Mouse (Mus musculus) neural tube, embryonic 14.5 days (tissue): ENCODE measurements around the gene Mustn1. TPM values are rescaled to one million over a fixed set of nuclear protein-coding genes. Genes with fewer than 3 reads are reported as not detected.

ENCODE experiments used
- ATAC-seq: fragments of 200-750 bp; cut with Nextera tagmentation; 2 replicates; pipeline ENCODE4 v1.8.0; 2017; ENCODE audit warnings: low read depth, mild to moderate bottlenecking, moderate TSS enrichment, moderate library complexity
- H3K27ac ChIP-seq: fragments of 300-500 bp; sonication (generic); 2 replicates; pipeline ENCODE4 v1.5.1; 2014; ENCODE audit warnings: low read depth, mild to moderate bottlenecking, control low read depth, low read length, moderate library complexity, mixed read lengths
- H3K27me3 ChIP-seq: fragments of 300-500 bp; sonication (generic); 2 replicates; pipeline ENCODE4 v1.6.1; 2014; ENCODE audit warnings: low read length; ENCODE audit not compliant: control insufficient read depth, insufficient read depth
- H3K36me3 ChIP-seq: fragments of 300-500 bp; sonication (generic); 2 replicates; pipeline ENCODE4 v1.6.1; 2014; ENCODE audit warnings: low read length, mixed read lengths; ENCODE audit not compliant: control insufficient read depth, insufficient read depth
- H3K4me1 ChIP-seq: fragments of 300-500 bp; sonication (generic); 2 replicates; pipeline ENCODE4 v1.6.1; 2014; ENCODE audit warnings: low read length; ENCODE audit not compliant: control insufficient read depth, insufficient read depth
- H3K4me2 ChIP-seq: fragments of 300-500 bp; sonication (generic); 2 replicates; pipeline ENCODE4 v1.6.1; 2014; ENCODE audit warnings: mild to moderate bottlenecking, low read depth, low read length, control low read depth
- H3K4me3 ChIP-seq: fragments of 300-500 bp; sonication (generic); 2 replicates; pipeline ENCODE4 v1.5.1; 2014; ENCODE audit warnings: low read depth, low read length, control low read depth, mixed read lengths
- H3K9ac ChIP-seq: fragments of 300-500 bp; sonication (generic); replicated peaks from 2 replicates; pipeline ENCODE4 v1.6.1; 2014; ENCODE audit warnings: low read depth, mild to moderate bottlenecking, control low read depth, low read length, mixed read lengths
- H3K9me3 ChIP-seq: fragments of 300-500 bp; sonication (generic); 2 replicates; pipeline ENCODE4 v1.6.1; 2016; ENCODE audit warnings: low read length; ENCODE audit not compliant: control insufficient read depth
- WGBS: fragments of 180-500 bp; shearing (Covaris S2); extraction: QIAGEN DNeasy Blood & Tissue Kit; methylation state at CpG from one replicate; pipeline ENCODE4 v1.1.7; 2014; 5-methylcytosine and 5-hydroxymethylcytosine counted together
- polyA plus RNA-seq: library from polyadenylated mRNA; unstranded; fragments of >200 nt; fragmentation: Nextera tagmentation; extraction: Ambion mirVana; gene quantifications from 2 replicates; pipeline ENCODE4 v1.2.1, GENCODE M21; 2014

Gene Mustn1
- polyA plus RNA-seq, 1 experiment from 2014 or later, result 1.0 TPM

- H3K4me1 ChIP-seq, result no peaks in the 10 kb centered on the region
- no peak for ATAC-seq
- no peak overlapping the region for H3K4me3 ChIP-seq
- no peak overlapping the region for H3K4me2 ChIP-seq
- 25% methylated on average over 3 of the region's 3 CpGs for WGBS
- no peaks in the 10 kb centered on the region for H3K36me3 ChIP-seq
- no peak overlapping the region for H3K27ac ChIP-seq
- H3K9me3 ChIP-seq, result no peaks in the 10 kb centered on the region
- no peak overlapping the region for H3K9ac ChIP-seq
- no peaks in the 10 kb centered on the region for H3K27me3 ChIP-seq
Observed at GRCm38 (mm10) chr14:30899972-30900371, 21.0 kb downstream of the Mustn1 start.

GRCm38 (mm10) chr14:30902628-30903027 is 23.6 kb downstream of the Mustn1 start:
- H3K27me3 ChIP-seq, result no peaks in the 10 kb centered on the region
- no peaks in the 10 kb centered on the region for H3K9me3 ChIP-seq
- no peaks in the 10 kb centered on the region for H3K4me1 ChIP-seq
- H3K4me3 ChIP-seq, result no peak overlapping the region
- H3K4me2 ChIP-seq, result no peak overlapping the region
- 94% methylated on average over 5 of the region's 5 CpGs for WGBS
- H3K9ac ChIP-seq, result no peak overlapping the region
- no peak for ATAC-seq
- no peak overlapping the region for H3K27ac ChIP-seq
- H3K36me3 ChIP-seq, result no peaks in the 10 kb centered on the region

- H3K4me2 ChIP-seq, result no peak overlapping the region
- no peaks in the 10 kb centered on the region for H3K9me3 ChIP-seq
- H3K9ac ChIP-seq, result no peak overlapping the region
- H3K4me3 ChIP-seq, result no peak overlapping the region
- no peaks in the 10 kb centered on the region for H3K36me3 ChIP-seq
- WGBS, result 66% methylated on average over 3 of the region's 3 CpGs
- H3K27me3 ChIP-seq, result no peaks in the 10 kb centered on the region
- no peak overlapping the region for H3K27ac ChIP-seq
- ATAC-seq, result no peak
- H3K4me1 ChIP-seq, result no peaks in the 10 kb centered on the region
Observed at GRCm38 (mm10) chr14:30903036-30903435, 24.0 kb downstream of the Mustn1 start.

- 88% methylated on average over 8 of the region's 8 CpGs for WGBS
Observed at GRCm38 (mm10) chr14:30904307-30904706, 25.3 kb downstream of the Mustn1 start.

GRCm38 (mm10) chr14:30906001-30906400 is 27.0 kb downstream of the Mustn1 start:
- ATAC-seq, result no peak
- 92% methylated on average over 6 of the region's 6 CpGs for WGBS
- no peak overlapping the region for H3K4me2 ChIP-seq
- H3K4me3 ChIP-seq, result no peak overlapping the region
- no peak overlapping the region for H3K27ac ChIP-seq
- no peaks in the 10 kb centered on the region for H3K4me1 ChIP-seq
- no peaks in the 10 kb centered on the region for H3K27me3 ChIP-seq
- H3K36me3 ChIP-seq, result no peaks in the 10 kb centered on the region
- H3K9ac ChIP-seq, result no peak overlapping the region
- no peaks in the 10 kb centered on the region for H3K9me3 ChIP-seq

More at GRCm38 (mm10) chr14:30904307-30904706, 25.3 kb downstream of the Mustn1 start:
- H3K27me3 ChIP-seq, result no peaks in the 10 kb centered on the region
- H3K9me3 ChIP-seq, result no peaks in the 10 kb centered on the region
- H3K36me3 ChIP-seq, result no peaks in the 10 kb centered on the region
- no peak for ATAC-seq
- H3K4me1 ChIP-seq, result no peaks in the 10 kb centered on the region
- H3K4me2 ChIP-seq, result no peak overlapping the region
- no peak overlapping the region for H3K4me3 ChIP-seq
- no peak overlapping the region for H3K9ac ChIP-seq
- no peak overlapping the region for H3K27ac ChIP-seq

- Histone ChIP-seq H3K36me3 (no peaks in the 10 kb centered on the region), H3K27me3 (no peaks in the 10 kb centered on the region), H3K4me2 (no peak overlapping the region), H3K27ac (no peak overlapping the region), H3K4me1 (no peaks in the 10 kb centered on the region), H3K9ac (no peak overlapping the region), H3K9me3 (no peaks in the 10 kb centered on the region), H3K4me3 (no peak overlapping the region)
- WGBS, result 87% methylated on average over 3 of the region's 3 CpGs
- no peak for ATAC-seq
Observed at GRCm38 (mm10) chr14:30907814-30908265, 28.8 kb downstream of the Mustn1 start.

- 90% methylated on average over 8 of the region's 8 CpGs for WGBS
- H3K4me3 ChIP-seq, result no peak overlapping the region
- no peaks in the 10 kb centered on the region for H3K36me3 ChIP-seq
- H3K4me1 ChIP-seq, result no peaks in the 10 kb centered on the region
- H3K27me3 ChIP-seq, result no peaks in the 10 kb centered on the region
- no peak overlapping the region for H3K9ac ChIP-seq
- no peak for ATAC-seq
- no peaks in the 10 kb centered on the region for H3K9me3 ChIP-seq
- no peak overlapping the region for H3K4me2 ChIP-seq
- no peak overlapping the region for H3K27ac ChIP-seq
Observed at GRCm38 (mm10) chr14:30911141-30911540, 32.1 kb downstream of the Mustn1 start.

GRCm38 (mm10) chr14:30912641-30913040 is 33.6 kb downstream of the Mustn1 start:
- Histone ChIP-seq H3K4me2 (no peak overlapping the region), H3K4me1 (no peaks in the 10 kb centered on the region), H3K36me3 (no peaks in the 10 kb centered on the region), H3K9ac (no peak overlapping the region), H3K9me3 (no peaks in the 10 kb centered on the region), H3K4me3 (no peak overlapping the region), H3K27me3 (no peaks in the 10 kb centered on the region), H3K27ac (no peak overlapping the region)
- WGBS, result 80% methylated on average over 8 of the region's 8 CpGs
- no peak for ATAC-seq

- Histone ChIP-seq H3K27ac (no peak overlapping the region), H3K36me3 (no peaks in the 10 kb centered on the region), H3K9me3 (no peaks in the 10 kb centered on the region), H3K9ac (no peak overlapping the region), H3K4me3 (no peak overlapping the region), H3K27me3 (no peaks in the 10 kb centered on the region), H3K4me2 (no peak overlapping the region), H3K4me1 (no peaks in the 10 kb centered on the region)
- WGBS, result 86% methylated on average over 5 of the region's 5 CpGs
- ATAC-seq, result no peak
Observed at GRCm38 (mm10) chr14:30913404-30913803, 34.4 kb downstream of the Mustn1 start.

- H3K9me3 ChIP-seq, result no peaks in the 10 kb centered on the region
- ATAC-seq, result no peak
- WGBS, result 97% methylated on average over 1 of the region's 1 CpGs
- H3K27ac ChIP-seq, result no peak overlapping the region
- H3K9ac ChIP-seq, result no peak overlapping the region
- no peak overlapping the region for H3K4me2 ChIP-seq
- H3K4me3 ChIP-seq, result no peak overlapping the region
- H3K27me3 ChIP-seq, result no peaks in the 10 kb centered on the region
- no peaks in the 10 kb centered on the region for H3K36me3 ChIP-seq
- no peaks in the 10 kb centered on the region for H3K4me1 ChIP-seq
Observed at GRCm38 (mm10) chr14:30916516-30916915, 37.5 kb downstream of the Mustn1 start.
